Mouse (Mus musculus): ENCODE measurements around the gene Mrpl23.

The Mrpl23 gene

DNA sequence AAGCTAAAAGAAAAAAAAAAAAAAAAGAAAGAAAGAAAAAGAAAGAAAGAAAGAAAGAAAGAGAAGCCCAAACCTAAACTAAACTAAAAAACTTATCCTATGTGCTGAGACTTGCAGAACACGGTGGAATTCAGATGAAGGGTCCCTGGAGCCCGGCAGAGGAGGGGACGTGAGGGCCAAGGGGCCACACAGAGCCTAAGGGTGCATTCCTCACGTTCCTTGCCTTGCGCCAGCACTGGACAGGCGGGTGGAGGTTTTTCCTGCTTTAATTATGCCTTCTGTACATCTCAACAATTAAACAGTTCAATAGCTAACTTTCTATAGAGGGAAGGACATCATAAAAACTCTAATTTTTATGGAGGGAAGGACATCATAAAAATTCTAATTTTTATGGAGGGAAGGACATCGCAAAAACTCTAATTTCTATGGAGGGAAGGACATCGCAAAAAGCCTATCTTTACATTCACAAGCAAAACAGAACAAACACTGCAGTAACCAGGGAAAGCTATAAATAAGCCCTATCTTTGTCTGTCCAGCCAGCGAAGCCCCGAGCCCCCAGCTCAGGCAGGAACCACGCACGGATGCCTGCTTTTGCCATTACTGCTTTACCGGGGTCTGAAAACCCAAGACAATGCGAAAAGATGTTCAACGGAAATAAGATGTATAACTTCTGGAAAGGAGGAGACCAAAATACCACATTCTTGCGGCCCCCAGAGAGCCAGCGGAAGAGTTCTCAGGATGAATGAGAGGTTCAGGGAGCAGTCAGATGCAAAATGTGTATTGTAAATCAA is 9.1 kb upstream of the Mrpl23 start:
- DNase-seq: no peak

DNA sequence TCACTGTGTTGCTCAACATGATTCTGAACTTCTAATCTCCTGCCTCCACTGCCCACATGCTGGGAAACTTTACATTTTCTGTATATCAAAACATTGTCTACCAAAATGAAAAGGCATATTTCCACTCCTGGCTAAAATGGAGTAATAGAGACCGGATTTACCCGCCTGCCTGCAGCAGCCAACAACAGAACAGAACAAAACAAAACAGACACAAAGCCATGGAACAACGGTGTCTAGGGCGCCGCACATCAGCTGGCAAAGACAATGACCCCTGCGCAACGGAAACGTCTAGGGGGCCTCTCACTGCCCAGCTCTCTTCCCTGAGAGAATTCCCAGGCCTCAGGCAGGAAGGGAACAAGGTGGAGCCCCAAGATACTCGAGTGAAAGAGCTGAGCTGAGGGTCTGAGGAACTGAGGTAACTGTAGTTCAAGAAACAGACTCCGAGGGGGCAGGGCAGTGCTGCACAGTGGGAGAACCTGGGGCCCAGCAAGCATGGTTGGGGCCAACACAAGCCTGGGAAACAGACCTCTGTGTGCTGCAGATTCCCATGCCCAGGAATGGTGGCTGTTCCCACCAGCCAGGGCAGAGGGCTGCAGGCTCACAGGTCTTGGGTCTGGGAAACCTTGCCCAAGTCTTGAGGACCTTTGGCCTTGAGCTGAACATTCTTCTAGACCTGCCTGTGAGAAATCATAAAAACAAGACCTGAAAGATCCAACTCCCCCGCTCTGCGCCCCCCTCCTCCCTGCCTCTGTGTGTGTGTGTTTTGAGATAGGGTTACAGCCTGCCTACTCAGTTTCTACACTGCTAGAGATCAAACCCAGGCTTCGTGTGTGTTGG is 6.9 kb upstream of the Mrpl23 start:
- no peak for DNase-seq

DNA sequence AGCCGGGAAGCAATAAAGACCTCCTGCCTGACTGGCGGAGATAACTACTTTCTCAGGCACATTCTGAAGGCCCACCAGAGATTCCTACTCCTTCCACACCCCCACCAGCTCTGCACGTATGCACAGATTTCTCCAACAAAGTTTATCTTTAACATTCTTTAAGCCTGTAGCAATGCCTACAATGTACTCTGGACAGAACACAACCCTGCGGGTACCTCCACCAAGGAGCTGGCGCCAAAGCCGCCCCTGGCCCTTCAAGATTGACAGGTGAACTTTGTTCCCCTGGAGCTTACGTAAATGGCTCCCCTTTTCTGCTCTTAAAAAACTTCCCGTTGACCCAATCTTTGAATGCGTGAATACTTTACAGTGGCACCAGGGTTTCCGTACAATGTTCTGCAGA is 3.1 kb upstream of the Mrpl23 start:
- DNase-seq: no peak

DNA sequence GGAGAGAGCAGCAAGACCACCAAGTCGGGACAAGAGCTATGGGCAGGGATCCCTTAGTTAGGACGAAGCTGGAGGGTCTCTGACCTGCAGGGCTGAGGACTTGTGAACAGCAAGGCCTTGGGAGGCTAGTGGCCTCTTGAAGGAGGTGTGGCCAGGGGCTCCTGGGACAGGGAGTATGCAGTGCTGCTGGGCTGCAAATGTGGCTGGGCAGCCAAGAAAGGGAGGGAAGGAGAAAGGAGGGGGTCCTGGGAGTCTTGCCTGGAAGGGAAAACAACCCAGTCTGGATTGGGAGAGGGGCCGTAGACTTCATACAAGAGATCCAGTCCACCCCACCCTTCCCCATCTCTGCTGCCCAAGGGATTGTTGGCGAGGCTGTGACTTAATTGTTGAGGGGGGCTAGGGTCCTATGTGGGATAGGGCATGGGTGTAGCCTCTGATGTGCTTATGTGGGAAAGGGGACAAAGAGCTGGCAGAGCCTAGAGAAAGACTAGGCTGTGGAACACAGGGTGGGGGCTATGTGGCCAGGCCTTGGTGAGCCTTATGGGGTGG is 439 bp upstream of the Mrpl23 start:
- DNase-seq: no peak

DNA sequence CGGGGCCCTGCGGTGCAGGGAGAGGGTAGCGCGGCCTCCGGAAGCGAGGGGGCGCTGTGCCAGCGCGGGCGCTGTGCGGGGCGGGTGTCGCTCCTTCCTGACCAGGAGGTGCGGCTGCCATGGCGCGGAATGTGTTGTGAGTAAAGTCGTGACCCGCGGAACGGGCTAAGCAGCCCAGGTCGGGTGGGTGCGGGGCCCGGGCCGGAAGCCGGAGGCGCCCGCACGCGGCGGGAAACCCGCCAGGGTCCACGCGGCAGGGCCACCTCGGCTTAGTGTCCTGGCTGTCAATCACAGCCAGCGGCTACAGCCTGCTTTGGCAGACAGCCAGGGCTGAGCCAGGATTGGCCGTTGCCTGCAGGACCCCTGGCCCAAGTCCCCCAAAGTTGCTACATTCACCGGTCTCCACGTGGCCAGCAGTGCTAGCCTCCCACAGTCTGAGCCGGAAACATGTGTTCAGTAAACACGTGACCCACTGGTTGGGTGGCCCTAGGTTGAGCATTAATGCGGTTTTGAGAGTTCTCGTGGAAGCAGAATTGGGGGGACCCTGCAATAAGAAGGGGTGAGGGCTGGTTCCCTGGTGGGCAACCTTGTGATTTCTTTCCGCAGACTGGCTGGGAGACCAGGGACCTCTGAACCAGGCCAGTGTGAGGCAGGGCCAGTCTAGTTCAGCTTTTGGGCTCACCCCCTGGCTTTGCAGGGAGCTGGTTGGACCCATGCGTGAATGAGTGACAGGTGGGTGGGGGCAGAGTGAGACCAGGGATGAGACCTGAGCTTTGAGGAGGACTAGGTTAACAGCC is 771 bp downstream of the Mrpl23 start:
- peak; percentile 89 for DNase-seq

DNA sequence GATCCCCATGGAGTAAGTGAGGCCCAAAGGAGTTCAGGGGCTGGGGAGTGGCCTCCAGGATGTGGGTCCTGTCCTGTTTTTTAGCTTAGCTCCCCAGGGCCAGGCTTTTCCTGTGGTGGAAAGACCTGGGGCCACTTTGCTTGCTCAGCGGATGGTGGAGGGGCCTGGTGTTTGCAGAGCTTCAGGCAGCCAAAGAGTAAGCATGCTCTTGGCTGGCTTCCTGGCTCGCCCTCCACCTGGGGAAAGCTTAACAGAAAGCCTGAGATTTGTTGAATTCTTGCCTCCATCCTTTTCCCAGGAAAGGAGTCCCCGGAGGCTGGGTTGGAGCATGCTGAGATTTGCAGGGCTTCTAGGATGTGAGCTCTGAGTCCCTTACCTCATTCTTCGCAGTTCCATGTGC is 2.6 kb downstream of the Mrpl23 start:
- no peak for DNase-seq

DNA sequence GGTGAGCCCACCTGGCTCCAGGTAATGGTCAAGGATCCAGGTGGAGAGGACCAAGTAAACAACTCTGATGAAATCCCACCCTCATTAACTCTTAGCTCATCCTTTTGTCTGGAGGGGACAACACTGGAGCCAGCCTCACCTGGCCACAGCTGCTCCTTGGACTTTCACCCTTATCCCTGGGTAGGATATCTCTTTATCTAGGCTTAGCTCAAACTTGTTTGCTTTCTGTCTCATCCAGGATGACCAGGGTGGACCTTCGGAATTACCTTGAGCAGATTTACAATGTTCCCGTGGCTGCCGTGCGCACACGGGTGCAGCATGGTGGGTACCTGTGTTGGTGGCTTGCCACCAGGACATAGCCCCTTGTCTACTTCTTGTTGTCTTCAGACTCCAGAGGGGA is 3.3 kb downstream of the Mrpl23 start:
- no peak for DNase-seq

DNA sequence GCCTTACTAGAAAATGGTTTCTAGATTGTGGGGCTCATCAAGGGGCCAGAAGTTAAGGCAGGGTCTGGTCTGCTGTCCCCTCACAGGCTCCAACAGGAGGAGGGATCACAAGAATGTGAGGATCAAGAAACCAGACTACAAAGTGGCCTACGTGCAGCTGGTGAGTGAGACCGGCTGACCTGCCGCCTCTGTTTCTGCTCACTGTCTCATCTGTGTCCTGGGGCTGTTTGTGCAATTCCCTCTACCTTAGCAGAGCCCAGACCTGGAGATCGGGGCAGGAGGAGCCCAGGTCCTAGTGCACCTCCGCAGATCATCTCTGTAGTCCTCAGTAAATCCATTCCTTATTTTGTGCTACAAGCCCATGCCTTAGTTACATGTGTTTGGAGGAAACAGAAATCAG is 4.7 kb downstream of the Mrpl23 start:
- DNase-seq: no peak

DNA sequence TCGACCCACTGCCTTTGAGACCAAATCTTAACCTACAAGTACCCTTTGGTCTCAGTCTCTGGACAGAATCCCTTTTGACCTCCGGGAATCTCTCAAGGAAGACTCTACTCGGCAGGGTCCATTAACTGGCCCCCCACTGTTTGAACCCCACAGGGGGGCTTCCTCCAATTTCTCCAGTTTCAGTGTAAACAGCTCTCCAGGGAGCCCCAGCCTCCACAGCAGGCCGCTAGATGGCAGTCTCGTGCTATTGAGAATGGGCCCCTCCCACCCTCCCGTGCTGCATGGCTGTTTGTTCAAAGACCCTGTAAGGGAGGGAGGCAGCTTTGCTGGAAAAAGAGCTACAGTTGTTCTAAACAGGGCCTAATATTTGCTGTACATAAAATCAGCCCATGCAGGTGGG is 5.4 kb downstream of the Mrpl23 start:
- peak; percentile 71 for DNase-seq

DNA sequence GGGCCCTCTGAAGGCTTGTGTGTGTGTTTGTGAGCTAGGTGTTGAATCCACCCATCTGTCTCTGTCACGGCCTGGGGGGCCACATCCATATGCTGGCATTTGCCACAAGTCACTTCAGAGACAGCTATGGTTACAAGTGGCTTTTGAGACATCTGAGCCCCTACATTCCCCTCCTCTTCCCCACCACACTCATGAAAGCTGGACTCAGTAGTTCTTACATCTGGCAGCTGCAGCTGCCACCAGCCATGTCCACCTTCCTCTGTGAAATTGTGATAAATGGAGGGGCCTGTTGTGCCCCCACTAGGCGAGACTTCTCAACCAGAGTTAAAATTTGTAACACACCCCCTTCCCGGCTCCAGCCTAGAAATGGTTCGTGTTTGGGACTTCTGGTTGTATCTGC is 5.8 kb downstream of the Mrpl23 start:
- DNase-seq: no peak

DNA sequence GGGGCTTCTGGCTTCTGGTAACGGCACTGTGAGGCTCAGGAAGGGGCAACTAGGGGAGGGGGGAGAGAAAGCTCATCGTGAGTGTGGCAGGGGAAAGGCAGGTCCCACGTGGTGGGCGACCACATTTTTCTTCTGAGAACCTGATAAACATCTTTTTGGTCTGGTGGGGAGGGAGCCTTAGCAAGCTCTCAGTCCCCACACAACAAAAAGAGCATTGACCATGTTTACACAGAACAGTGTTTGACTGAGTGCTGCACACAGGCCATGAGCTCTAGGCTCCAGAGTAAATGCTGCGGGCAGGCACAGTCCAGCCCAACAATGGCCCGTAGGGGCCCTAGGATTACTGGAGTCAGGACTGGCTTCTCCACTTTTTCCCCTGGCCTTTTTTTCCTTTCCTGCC is 6.3 kb downstream of the Mrpl23 start:
- no peak for DNase-seq

DNA sequence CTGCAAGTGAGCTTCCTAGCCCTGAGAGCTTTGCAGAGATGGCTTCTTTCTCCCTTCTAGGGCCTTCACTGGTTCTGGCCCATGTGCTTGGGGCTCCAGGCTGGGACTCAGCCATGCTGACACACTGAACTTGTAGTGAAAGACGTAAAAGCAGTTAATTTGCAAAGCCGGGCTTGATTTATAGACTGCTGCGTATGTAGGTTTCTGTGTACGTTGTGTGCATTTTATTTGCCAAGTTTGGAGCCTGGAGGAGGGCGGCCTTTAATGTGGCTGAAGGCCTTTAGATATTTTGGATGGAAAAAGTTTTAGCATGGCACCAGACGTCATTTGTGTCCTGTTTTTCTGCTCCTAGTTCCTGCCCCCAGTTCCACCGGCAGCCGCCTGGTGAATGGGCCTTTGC is 7.3 kb downstream of the Mrpl23 start:
- DNase-seq: no peak

DNA sequence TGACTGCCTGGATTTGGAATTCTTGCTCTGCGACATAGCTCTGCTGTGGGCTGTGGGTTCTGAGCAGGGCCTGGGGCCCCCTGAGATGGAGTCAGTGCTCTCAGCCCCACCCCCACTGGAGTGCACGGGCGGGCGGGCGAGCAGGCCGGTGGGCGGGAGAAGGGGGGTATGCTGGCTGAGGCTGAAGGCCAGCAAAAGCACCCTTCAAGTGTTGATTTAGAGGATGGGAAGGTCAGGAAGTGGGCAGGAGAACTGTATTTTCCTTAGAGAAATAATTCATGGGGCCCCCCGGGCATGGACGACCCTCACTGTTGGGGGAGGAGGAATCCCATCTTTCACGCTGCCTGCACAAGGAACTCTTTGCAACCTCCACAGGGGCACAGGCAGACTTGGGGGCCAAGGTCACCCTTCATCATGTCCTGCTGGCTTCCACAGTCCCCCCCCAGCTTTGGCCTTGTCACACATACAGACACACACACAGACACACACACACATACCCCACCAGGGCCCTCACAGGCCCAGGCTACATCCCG is 10.4 kb downstream of the Mrpl23 start:
- DNase-seq: peak; percentile 0

DNA sequence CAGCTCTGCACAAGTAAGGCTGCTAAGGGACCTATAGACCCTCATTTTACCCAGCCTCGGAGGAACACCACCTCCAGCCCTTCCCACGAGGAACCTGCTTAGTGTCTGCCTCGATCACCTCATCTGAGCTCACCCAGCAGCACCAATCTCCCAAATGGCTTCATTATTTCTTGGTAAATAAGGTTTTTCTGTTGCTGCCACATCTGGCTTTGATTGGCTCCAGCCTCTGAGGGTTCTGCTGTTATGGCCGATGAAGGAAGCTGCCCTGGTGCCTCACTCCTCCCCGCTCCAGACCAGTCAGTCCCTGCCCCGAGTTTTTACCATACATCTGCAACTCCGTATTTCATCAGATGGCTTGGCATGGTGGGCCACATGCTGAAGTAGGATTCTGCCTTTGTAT is 13.5 kb downstream of the Mrpl23 start:
- no peak for DNase-seq

DNA sequence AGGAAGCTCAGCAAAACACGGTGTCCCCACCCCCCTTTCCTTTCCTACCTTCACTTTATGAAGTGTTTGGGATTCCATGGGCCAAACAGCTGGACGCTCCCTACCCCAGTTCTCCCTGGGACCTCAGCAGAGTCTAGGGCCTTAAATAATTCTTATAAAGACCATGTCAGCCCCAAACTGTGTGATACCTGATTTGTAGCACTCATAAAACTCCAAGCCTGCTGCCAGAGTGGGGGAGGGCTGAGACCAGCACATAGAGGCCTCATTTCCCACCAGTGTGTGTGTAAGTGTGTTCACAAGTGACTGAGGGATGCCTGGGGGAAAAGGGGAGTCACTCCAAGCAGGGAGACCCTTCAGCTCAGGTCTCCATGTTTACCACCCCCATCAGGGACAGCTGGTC is 15.4 kb downstream of the Mrpl23 start:
- DNase-seq: no peak

DNA sequence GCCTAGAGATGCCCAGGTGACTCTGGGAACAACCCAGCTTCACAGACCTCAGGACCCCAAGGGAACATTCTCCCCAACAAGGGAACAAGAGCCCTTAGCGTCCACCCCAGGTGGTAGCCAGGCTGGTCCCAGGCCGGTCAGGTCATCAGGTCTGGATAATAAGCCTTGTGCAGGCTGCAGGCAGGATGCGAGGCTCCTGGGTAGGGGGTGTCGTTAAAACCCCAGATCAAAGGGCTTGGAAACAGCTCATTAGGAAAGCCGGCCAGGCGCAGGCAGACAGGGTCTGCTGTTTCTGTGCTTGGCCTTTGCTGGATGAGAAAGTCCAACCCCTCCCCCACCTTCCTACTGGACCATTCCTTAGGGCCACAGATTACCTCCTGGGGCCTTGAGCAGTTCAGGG is 16.2 kb downstream of the Mrpl23 start:
- DNase-seq: no peak

DNA sequence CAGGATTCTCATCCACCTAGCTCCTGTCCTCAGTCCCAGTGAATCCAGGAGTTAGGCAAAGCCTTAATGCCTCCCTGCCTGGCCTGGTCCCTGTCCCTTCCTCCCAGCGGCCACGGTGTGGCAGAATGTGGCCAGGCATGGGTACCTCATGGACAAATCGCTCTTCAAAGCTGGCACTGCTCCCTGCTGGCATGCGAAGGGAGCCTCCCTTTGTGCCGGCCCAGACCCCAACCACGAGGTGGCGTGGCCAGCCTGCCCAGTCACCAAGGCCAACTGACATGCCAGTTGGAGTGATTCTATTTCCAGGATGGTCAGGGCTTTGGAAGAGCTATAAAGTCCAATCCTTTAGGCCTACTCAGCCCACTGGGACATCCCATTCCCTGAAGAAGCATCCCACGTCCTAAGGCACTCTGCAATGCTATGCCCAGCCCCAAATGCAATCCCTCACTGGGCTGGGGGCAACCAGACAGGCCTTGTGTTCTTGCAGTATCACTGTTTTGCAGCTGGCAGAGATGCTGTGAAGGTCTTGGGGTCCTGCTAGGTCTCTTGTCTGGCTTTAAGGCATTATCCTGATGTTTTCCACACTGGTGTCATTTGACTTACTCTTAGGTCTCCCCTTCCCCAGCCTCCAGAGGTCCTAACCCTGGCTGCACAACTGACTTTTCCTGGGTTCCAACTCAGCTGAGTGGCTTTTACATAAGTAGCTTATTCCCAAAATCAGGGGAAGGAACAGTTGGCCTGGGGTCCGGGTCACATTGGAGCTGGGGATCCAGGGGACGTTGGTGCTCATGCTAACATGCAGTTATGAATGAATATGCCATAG is 17.7 kb downstream of the Mrpl23 start:
- DNase-seq: peak; percentile 81

DNA sequence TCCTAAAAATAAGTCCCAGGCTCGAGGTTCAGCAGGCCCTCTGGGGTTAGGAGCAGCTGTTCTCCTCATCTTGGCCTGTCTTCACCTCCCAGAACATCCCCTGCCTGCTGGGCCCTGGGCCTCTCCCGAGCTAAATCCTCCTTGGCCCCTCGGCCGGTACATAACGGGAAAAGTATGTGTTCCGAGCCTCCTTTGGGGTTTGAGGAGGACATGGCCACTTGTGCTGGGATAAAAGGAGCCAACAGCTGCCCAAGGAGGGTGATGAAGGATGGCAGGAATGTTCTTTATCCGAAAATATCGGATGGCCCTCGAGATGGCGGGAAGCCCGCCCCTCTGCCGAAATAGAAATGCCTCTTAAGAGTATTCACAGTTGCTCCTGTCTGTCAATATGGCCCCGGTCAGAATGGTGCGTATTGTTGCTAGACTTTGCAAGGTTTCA is 18.5 kb downstream of the Mrpl23 start:
- DNase-seq: no peak

DNA sequence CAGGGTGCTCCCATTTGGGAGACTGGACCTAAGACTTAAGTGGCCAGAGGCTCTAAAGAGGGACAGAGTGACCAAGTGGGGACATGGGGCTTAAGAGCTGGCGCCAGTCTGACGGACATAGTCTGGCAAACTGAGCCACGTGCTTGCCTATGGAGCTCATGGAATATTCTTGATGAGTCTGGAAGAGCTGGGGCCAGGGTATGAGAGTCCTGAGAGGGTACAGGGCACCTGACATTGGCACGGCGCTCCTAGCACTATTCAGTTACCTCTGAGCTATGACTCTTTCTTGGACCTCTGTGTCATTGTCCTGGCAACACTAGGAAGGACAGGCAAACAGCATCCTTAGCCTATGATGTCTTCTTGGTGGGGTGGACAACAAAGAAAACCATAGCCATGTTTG is 19.2 kb downstream of the Mrpl23 start:
- DNase-seq: no peak

DNA sequence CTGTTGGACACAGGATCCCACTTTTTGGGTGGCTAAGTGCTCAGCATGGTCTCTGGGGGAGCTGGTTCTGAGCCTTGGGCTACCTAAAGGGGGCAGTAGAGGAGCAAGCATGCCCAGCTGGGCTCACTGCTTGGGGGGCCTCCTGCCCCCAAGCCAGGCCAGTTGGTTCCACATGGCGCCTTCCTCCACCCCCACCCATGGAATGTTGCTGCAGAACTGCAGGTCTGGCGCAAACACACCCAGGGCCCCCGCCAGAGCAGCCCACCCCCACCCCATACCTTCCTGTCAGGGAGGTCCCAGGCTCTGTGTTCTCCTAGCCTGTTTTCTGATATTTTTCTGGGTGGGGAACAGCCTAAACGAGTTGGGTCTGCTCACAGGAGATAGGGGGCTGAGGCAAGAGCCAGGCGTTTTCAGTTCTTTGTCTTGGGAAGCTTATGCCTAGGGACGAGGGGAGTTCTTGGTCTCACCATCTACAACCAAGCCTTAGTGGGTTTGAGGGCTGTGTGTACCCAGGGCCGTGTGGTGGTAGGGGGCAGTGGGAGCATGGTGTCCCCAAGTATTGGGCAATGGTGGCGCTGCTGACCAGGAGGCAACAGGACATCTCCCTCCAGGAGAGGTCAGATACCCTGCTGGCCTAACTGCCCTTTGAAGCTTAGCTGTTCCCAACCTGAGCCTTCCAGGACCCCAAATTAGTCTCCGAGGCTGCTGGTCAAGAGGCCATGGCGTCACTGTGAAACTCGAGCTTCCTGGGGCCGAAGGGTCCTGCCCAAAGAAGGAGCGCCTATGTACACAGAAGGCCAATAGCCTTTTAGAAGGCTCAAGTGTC is 20.3 kb downstream of the Mrpl23 start:
- DNase-seq: no peak

Measured in cerebellum, adult 8-10 months (tissue).